ENCODE assay signal across 15 mouse cellular contexts in the genomic region with DNA sequence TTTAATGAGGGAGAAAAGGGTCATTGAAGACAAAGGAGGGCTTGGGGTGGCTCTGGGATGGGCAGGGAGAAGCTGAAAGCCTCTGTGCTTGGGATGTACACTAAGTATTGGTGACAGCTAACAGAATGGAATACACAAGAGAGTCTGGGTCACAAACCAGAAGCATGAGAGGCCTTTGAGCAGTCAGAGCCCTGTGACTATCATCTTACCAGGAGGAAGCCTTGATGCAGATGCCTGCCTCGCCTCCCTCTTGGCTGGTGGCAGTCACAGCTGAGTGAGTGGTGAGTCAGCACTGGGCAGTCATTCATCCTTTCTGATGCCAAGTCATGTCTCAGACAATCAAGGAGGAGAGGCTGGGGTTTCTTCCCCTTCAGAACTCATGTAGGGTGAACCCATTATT. TPM values are rescaled to one million over a fixed set of nuclear protein-coding genes. Genes with fewer than 3 reads are reported as not detected.
DNase-seq lines count a peak whose midpoint lies in the region; ATAC-seq and TF ChIP-seq lines count a peak whose summit lies in the region.
"Had no signal": no experiment of that assay in that cellular context is flagged by ENCODE, and none has a peak within 500 bp of the region (broad histone marks: within the 10 kb centered on the region; RNA-seq: fewer than 3 reads in every experiment).

No protein-coding gene starts in this region.

- TF ChIP-seq POLR2A in kidney, adult 2 months (IDR thresholded peaks at IDR 0.05; ENCODE audit: low read depth, low read length) = no peak

- DNase-seq in kidney, adult 2 months = peak; percentile 19
- DNase-seq in kidney, postnatal 4 days = no peak
- DNase-seq in 3T3-L1 (ENCODE audit: low read depth, low spot score) = peak; percentile 90
- DNase-seq in MN1 (ENCODE audit: low spot score) = peak; percentile 58
- peak; percentile 49 for DNase-seq in fibroblast of lung, adult 2 months (ENCODE audit: low read depth)
- DNase-seq in B cell, adult 2 months = no peak
- DNase-seq: cerebellum, adult 8-10 months; lung, postnatal 10 days had no signal

- H3K27ac ChIP-seq in kidney, adult 2 months (ENCODE audit: insufficient read depth, low read depth, low read length) = no peak overlapping the region
- no peak overlapping the region for H3K27ac ChIP-seq in intestine, embryonic 15.5 days
- H3K27ac ChIP-seq: forebrain, embryonic 10.5 days; limb, embryonic 10.5 days; liver, embryonic 14.5 days; neural tube, embryonic 15.5 days had no signal

- no peaks in the 10 kb centered on the region for H3K9me3 ChIP-seq in intestine, embryonic 15.5 days
- H3K9me3 ChIP-seq: forebrain, embryonic 10.5 days; heart, embryonic 12.5 days; limb, embryonic 10.5 days; neural tube, embryonic 15.5 days had no signal

- no peak for ATAC-seq in intestine, embryonic 15.5 days
- ATAC-seq: intestine, postnatal 0 days had no signal

- H3K36me3 ChIP-seq in kidney, adult 2 months (ENCODE audit: control insufficient read depth, insufficient read depth, low read length) = no peaks in the 10 kb centered on the region
- H3K36me3 ChIP-seq in intestine, embryonic 15.5 days = no peaks in the 10 kb centered on the region
- H3K36me3 ChIP-seq: forebrain, embryonic 10.5 days; heart, embryonic 12.5 days; limb, embryonic 10.5 days; neural tube, embryonic 15.5 days had no signal

- no peak for TF ChIP-seq CTCF in kidney, adult 2 months (conservative IDR thresholded peaks at IDR 0.05; ENCODE audit: insufficient read depth, insufficient read length, low read depth, low read length)

- H3K27me3 ChIP-seq in kidney, adult 2 months (replicated peaks; ENCODE audit: control insufficient read depth, insufficient read depth, low read length) = no peaks in the 10 kb centered on the region
- no peaks in the 10 kb centered on the region for H3K27me3 ChIP-seq in intestine, embryonic 15.5 days (replicated peaks)
- H3K27me3 ChIP-seq: heart, embryonic 12.5 days; neural tube, embryonic 15.5 days had no signal

- 15% methylated on average over 1 of the region's 1 CpGs for WGBS in kidney, adult 2 months
- 72% methylated on average over 1 of the region's 1 CpGs for WGBS in intestine, embryonic 15.5 days

- H3K4me1 ChIP-seq in kidney, adult 2 months (ENCODE audit: control insufficient read depth, insufficient read depth, low read length) = no peaks in the 10 kb centered on the region
- no peaks in the 10 kb centered on the region for H3K4me1 ChIP-seq in intestine, embryonic 15.5 days (replicated peaks)
- H3K4me1 ChIP-seq: forebrain, embryonic 10.5 days; limb, embryonic 10.5 days; neural tube, embryonic 15.5 days had no signal

- H3K4me3 ChIP-seq in kidney, adult 2 months (ENCODE audit: insufficient read depth, low read depth, low read length) = no peak overlapping the region
- no peak overlapping the region for H3K4me3 ChIP-seq in intestine, embryonic 15.5 days (replicated peaks)
- H3K4me3 ChIP-seq: forebrain, embryonic 10.5 days; heart, embryonic 12.5 days; limb, embryonic 10.5 days; neural tube, embryonic 15.5 days had no signal

- no peak overlapping the region for H3K9ac ChIP-seq in intestine, embryonic 15.5 days
- H3K9ac ChIP-seq: heart, embryonic 12.5 days; liver, embryonic 14.5 days; neural tube, embryonic 15.5 days had no signal

- H3K4me2 ChIP-seq in intestine, embryonic 15.5 days (replicated peaks) = no peak overlapping the region
- H3K4me2 ChIP-seq: heart, embryonic 12.5 days; neural tube, embryonic 15.5 days had no signal

RNA-seq across cellular contexts. Expression of a gene that starts 33.9 kb away (rescaled TPM):
- polyA plus RNA-seq in kidney, adult 2 months (2012; rRNA removed) = 4.1 and 4.5 TPM in 2 replicates
- 33.5 and 40.1 TPM in 2 replicates for polyA plus RNA-seq in intestine, embryonic 15.5 days (2015; fragmentation: Nextera tagmentation; extraction: Ambion mirVana)

Comparison
In these comparisons a context has a peak if more than half of its experiments do, and no peak if none do; other contexts are left out.
1. DNase-seq: peak in kidney, adult 2 months (single experiment), 3T3-L1 (single experiment), MN1 (single experiment) and fibroblast of lung, adult 2 months (single experiment); none in kidney, postnatal 4 days (0 of 2) and B cell, adult 2 months (0 of 2).